Mouse (Mus musculus): ENCODE data around the gene Ric3. TPM values are rescaled to one million over a fixed set of nuclear protein-coding genes. Genes with fewer than 3 reads are reported as not detected.

The Ric3 gene
- total RNA-seq (2012; rRNA removed) (not detected in 2 replicates), polyA plus RNA-seq (2012; ENCODE audit: insufficient read depth in 1 of 2, insufficient read length in 2 of 2, low read depth in 1 of 2, low replicate concordance in 2 of 2, missing spikeins in 1 of 2) (not detected)

DNA sequence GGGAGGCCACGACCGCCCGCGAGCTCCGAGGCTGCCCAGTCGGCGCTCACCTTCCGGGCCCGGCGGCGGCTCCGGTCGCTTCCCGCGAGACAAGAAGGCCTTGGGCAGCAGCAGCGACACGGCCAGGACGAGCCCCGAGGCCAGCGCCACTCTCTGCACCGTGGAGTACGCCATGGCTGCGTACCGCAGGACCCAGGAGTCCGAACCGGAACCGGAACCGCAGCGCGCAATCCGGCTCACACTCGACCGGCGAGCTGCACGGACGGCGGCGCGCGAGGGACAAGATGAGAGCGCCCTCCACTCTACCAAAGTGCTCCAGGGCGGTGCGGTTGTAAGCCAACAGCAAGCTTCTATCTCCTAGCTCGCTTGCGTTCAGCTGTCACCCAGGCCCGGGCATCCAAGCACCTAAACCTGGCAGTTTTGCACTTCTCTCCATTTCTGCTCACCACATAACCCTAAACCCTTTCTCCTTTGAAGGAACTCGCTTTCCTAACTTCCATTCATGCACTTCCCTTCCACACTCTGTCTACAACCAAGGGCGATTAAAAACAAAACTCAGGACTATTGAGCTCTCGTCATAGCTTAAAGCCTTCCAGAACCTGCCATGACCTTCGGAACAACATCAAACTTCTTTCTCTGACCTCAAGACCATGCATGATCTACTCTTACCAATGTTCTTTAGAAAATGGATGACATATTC, at the start of gene Ric3:
Ric3 (minus strand) TSS at position 219 of the 700 bp plus-strand sequence.
- no peak within 1 kb of the TSS for H3K9ac ChIP-seq (ENCODE audit: control insufficient read depth, low read depth, low read length, poor library complexity, severe bottlenecking)
- no peaks in the 10 kb centered on the region for H3K9me3 ChIP-seq (replicated peaks; ENCODE audit: insufficient read depth, low read length)
- H3K4me3 ChIP-seq (ENCODE audit: control insufficient read depth in 1 of 2, insufficient read depth in 1 of 2, low read depth in 2 of 2, low read length in 2 of 2), result no peak within 1 kb of the TSS
- DNase-seq (ENCODE audit: low read depth, low spot score), result no peak
- no peaks in the 10 kb centered on the region for H3K36me3 ChIP-seq (ENCODE audit: control insufficient read depth in 1 of 2, insufficient read depth in 2 of 2, low read length in 2 of 2)
- no peak within 1 kb of the TSS for H3K27ac ChIP-seq (ENCODE audit: control insufficient read depth, low read depth, low read length)
- TF ChIP-seq JUND (IDR thresholded peaks at IDR 0.05; ENCODE audit: low read depth, low read length) (no peak), SMC3 (IDR thresholded peaks at IDR 0.05; ENCODE audit: low read depth, low read length) (no peak), MEF2A (IDR thresholded peaks at IDR 0.05; ENCODE audit: extremely low read depth, insufficient replicate concordance, low read depth, low read length, poor library complexity, severe bottlenecking) (no peak), MYB (IDR thresholded peaks at IDR 0.05; ENCODE audit: low read depth, low read length) (no peak), ZKSCAN1 (IDR thresholded peaks at IDR 0.05; ENCODE audit: low read depth, low read length) (no peak), RAD21 (IDR thresholded peaks at IDR 0.05; ENCODE audit: low read depth, low read length) (no peak), ETS1 (IDR thresholded peaks at IDR 0.05; ENCODE audit: low read depth, low read length) (no peak), MAX (IDR thresholded peaks at IDR 0.05; ENCODE audit: low read length) (no peak)
- no peaks in the 10 kb centered on the region for H3K27me3 ChIP-seq (ENCODE audit: control insufficient read depth in 1 of 2, insufficient read depth in 2 of 2, low read length in 2 of 2)
- H3K79me2 ChIP-seq (ENCODE audit: control insufficient read depth, insufficient read depth, low read length, poor library complexity), result no peaks in the 10 kb centered on the region
- H3K4me1 ChIP-seq (ENCODE audit: control insufficient read depth in 1 of 2, insufficient read depth in 2 of 2, low read length in 2 of 2), result no peaks in the 10 kb centered on the region

DNA sequence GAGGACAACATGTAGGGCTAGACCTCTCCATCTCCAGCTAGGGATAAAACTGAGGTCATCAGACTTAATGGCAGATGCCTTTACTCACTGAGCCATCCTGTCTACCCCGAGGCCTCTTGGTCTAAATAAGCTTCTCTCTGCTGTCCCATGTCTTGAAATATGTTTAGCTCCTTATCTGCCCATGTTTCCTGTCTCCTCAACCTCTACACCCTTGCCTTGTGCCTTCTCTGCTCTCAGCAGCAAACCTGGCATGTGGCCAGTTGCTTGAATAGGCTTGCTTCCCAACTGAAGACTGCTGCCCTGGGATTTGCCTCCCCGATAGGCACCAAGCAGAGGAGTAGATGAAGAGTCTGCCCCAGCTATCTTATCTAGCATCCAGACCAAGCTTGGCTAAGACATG, 48.4 kb upstream of the Ric3 start:
- no peaks in the 10 kb centered on the region for H3K4me1 ChIP-seq (ENCODE audit: control insufficient read depth in 1 of 2, insufficient read depth in 2 of 2, low read length in 2 of 2)
- no peaks in the 10 kb centered on the region for H3K79me2 ChIP-seq (ENCODE audit: control insufficient read depth, insufficient read depth, low read length, poor library complexity)
- H3K36me3 ChIP-seq (ENCODE audit: control insufficient read depth in 1 of 2, insufficient read depth in 2 of 2, low read length in 2 of 2), result no peaks in the 10 kb centered on the region
- no peaks in the 10 kb centered on the region for H3K27me3 ChIP-seq (ENCODE audit: control insufficient read depth in 1 of 2, insufficient read depth in 2 of 2, low read length in 2 of 2)
- H3K9ac ChIP-seq (ENCODE audit: control insufficient read depth, low read depth, low read length, poor library complexity, severe bottlenecking), result no peak overlapping the region
- DNase-seq (ENCODE audit: low read depth, low spot score), result peak; percentile 36
- no peaks in the 10 kb centered on the region for H3K9me3 ChIP-seq (replicated peaks; ENCODE audit: insufficient read depth, low read length)
- H3K27ac ChIP-seq (ENCODE audit: control insufficient read depth, low read depth, low read length), result no peak overlapping the region
- no peak overlapping the region for H3K4me3 ChIP-seq (ENCODE audit: control insufficient read depth in 1 of 2, insufficient read depth in 1 of 2, low read depth in 2 of 2, low read length in 2 of 2)
- TF ChIP-seq EP300 (IDR thresholded peaks at IDR 0.05; ENCODE audit: low read depth in 1 of 2, low read length in 2 of 2) (peak in 1 of 2 experiments; percentile 12; a peak in 1 of 4 replicates), ELF1 (IDR thresholded peaks at IDR 0.05; ENCODE audit: low read depth, low read length) (no peak), ZKSCAN1 (IDR thresholded peaks at IDR 0.05; ENCODE audit: low read depth, low read length) (no peak), GATA1 (IDR thresholded peaks at IDR 0.05; ENCODE audit: low read depth, low read length) (no peak)

DNA sequence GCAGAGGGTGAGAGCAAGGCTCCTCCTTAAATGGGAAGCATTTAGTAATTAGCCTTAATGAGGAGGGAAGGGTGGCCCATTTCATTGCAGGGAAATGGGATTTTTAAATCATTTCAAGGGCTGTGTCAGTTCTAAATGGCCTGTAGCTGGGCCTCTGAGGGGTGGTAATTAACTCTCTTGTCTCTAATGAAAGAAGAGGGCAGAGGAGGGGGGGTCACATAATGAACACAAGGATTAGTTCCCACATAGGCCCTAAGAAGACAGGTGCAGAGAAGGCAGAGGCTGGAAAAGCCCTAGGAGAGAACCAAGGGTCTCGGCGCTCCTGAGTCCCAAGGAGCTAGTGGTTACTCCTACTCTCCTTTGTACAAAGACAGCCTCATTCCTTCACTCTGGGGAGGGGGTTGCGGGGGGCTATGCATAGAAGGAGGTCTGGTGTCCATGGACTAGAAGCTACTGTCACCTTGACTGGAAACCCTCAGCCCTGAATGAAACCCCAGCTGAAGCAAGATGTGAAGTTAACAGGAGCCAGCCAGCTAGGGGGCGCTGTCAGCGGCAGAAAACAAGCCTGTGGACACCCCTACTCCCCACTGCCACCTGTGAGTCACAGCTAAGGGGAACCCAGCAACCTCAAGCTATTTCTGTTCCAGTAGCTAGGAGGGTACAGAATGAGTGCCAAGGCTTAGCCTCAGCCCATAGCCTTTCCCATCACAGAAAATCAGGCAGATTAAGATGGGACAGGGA, 47.0 kb upstream of the Ric3 start:
- H3K9ac ChIP-seq (ENCODE audit: control insufficient read depth, low read depth, low read length, poor library complexity, severe bottlenecking), result no peak overlapping the region
- no peaks in the 10 kb centered on the region for H3K36me3 ChIP-seq (ENCODE audit: control insufficient read depth in 1 of 2, insufficient read depth in 2 of 2, low read length in 2 of 2)
- H3K4me1 ChIP-seq (ENCODE audit: control insufficient read depth in 1 of 2, insufficient read depth in 2 of 2, low read length in 2 of 2), result no peaks in the 10 kb centered on the region
- DNase-seq (ENCODE audit: low read depth, low spot score), result no peak
- no peak overlapping the region for H3K4me3 ChIP-seq (ENCODE audit: control insufficient read depth in 1 of 2, insufficient read depth in 1 of 2, low read depth in 2 of 2, low read length in 2 of 2)
- H3K9me3 ChIP-seq (replicated peaks; ENCODE audit: insufficient read depth, low read length), result no peaks in the 10 kb centered on the region
- peak in 2 of 3 experiments; percentile 7 to 26; a peak in 2 of 6 replicates for TF ChIP-seq CTCF (IDR thresholded peaks at IDR 0.05 in 2 of 3, conservative IDR thresholded peaks at IDR 0.05 in 1 of 3; ENCODE audit: control insufficient read depth in 1 of 3, insufficient read depth in 1 of 3, low read depth in 2 of 3, low read length in 3 of 3, poor library complexity in 1 of 3, severe bottlenecking in 1 of 3)
- no peak for TF ChIP-seq SIN3A (IDR thresholded peaks at IDR 0.05; ENCODE audit: low read length)
- H3K27me3 ChIP-seq (ENCODE audit: control insufficient read depth in 1 of 2, insufficient read depth in 2 of 2, low read length in 2 of 2), result no peaks in the 10 kb centered on the region
- H3K27ac ChIP-seq (ENCODE audit: control insufficient read depth, low read depth, low read length), result no peak overlapping the region
- H3K79me2 ChIP-seq (ENCODE audit: control insufficient read depth, insufficient read depth, low read length, poor library complexity), result no peaks in the 10 kb centered on the region

All from MEL (cell line).